18 mouse cellular contexts compared by ENCODE assay signal in the genomic region with DNA sequence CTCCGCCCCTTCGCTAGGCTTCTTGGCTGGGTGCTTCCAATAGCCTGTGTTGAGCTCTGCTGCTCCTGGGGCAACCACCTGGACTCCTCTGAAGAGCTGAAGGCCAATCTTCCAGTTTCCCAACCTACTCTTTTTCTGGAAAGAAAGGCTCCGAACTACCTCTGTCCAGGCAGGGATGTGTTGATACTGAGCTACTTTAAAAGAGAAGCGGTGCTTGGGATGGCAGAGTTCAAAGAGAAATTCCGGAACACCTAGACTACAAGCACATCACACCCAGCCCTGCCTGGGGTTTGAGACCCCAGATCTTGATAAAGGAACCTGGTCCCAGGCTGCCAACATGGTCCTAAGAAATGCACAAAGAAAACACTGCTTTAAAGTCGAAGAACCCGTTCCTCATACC.
DNase-seq lines count a peak whose midpoint lies in the region; ATAC-seq and TF ChIP-seq lines count a peak whose summit lies in the region.
"Had no signal": no experiment of that assay in that cellular context is flagged by ENCODE, and none has a peak within 500 bp of the region (broad histone marks: within the 10 kb centered on the region; RNA-seq: fewer than 3 reads in every experiment).

No protein-coding gene starts in this region.

- no peak overlapping the region for H3K4me3 ChIP-seq in forebrain, embryonic 12.5 days (replicated peaks)
- no peak overlapping the region for H3K4me3 ChIP-seq in forebrain, embryonic 11.5 days (ENCODE audit: low read depth, low read length)
- no peak overlapping the region for H3K4me3 ChIP-seq in midbrain, embryonic 11.5 days (ENCODE audit: low read depth, low read length)
- H3K4me3 ChIP-seq in midbrain, postnatal 0 days (ENCODE audit: low read depth, low read length) = no peak overlapping the region
- no peak overlapping the region for H3K4me3 ChIP-seq in midbrain, embryonic 15.5 days
- H3K4me3 ChIP-seq in liver, postnatal 0 days (ENCODE audit: low read depth, low read length) = no peak overlapping the region
- H3K4me3 ChIP-seq: liver, embryonic 12.5 days had no signal

- H3K4me2 ChIP-seq in forebrain, embryonic 12.5 days = 0 out of 2 replicates have a peak overlapping the region, but pooled peaks have one; percentile 66
- no peak overlapping the region for H3K4me2 ChIP-seq in forebrain, embryonic 11.5 days (ENCODE audit: low read depth, low read length, severe bottlenecking)
- H3K4me2 ChIP-seq in midbrain, embryonic 11.5 days = no peak overlapping the region
- no peak overlapping the region for H3K4me2 ChIP-seq in midbrain, postnatal 0 days (ENCODE audit: low read depth, low read length, poor library complexity, severe bottlenecking)
- H3K4me2 ChIP-seq in midbrain, embryonic 15.5 days = 0 out of 2 replicates have a peak overlapping the region, but pooled peaks have one; percentile 3
- no peak overlapping the region for H3K4me2 ChIP-seq in liver, postnatal 0 days (ENCODE audit: low read depth, low read length)

- H3K27me3 ChIP-seq in forebrain, embryonic 12.5 days = peaks cover 67% of the 10 kb centered on the region
- peaks cover 39% of the 10 kb centered on the region for H3K27me3 ChIP-seq in forebrain, embryonic 11.5 days (ENCODE audit: control insufficient read depth, insufficient read depth, low read length)
- H3K27me3 ChIP-seq in midbrain, embryonic 11.5 days (ENCODE audit: control insufficient read depth, insufficient read depth, low read length) = peaks cover 63% of the 10 kb centered on the region
- peaks cover 66% of the 10 kb centered on the region for H3K27me3 ChIP-seq in midbrain, postnatal 0 days (ENCODE audit: insufficient read depth, low read length)
- peaks cover 67% of the 10 kb centered on the region for H3K27me3 ChIP-seq in midbrain, embryonic 15.5 days (replicated peaks)
- peaks cover 71% of the 10 kb centered on the region for H3K27me3 ChIP-seq in liver, postnatal 0 days (ENCODE audit: insufficient read depth, low read length)

- no peaks in the 10 kb centered on the region for H3K36me3 ChIP-seq in forebrain, embryonic 12.5 days (replicated peaks)
- H3K36me3 ChIP-seq in forebrain, embryonic 11.5 days (ENCODE audit: control insufficient read depth, insufficient read depth, low read length) = no peaks in the 10 kb centered on the region
- H3K36me3 ChIP-seq in midbrain, embryonic 11.5 days (ENCODE audit: control insufficient read depth, insufficient read depth, low read length) = no peaks in the 10 kb centered on the region
- H3K36me3 ChIP-seq in midbrain, postnatal 0 days (ENCODE audit: insufficient read depth, low read length) = no peaks in the 10 kb centered on the region
- no peaks in the 10 kb centered on the region for H3K36me3 ChIP-seq in midbrain, embryonic 15.5 days (replicated peaks)
- no peaks in the 10 kb centered on the region for H3K36me3 ChIP-seq in liver, postnatal 0 days (replicated peaks; ENCODE audit: insufficient read depth, low read length)
- H3K36me3 ChIP-seq: embryonic facial prominence, embryonic 12.5 days; heart, embryonic 15.5 days; liver, embryonic 12.5 days; midbrain, embryonic 12.5 days had no signal

- no peak for TF ChIP-seq CTCF in midbrain, postnatal 0 days (IDR thresholded peaks at IDR 0.05)
- no peak for TF ChIP-seq CTCF in liver, postnatal 0 days (IDR thresholded peaks at IDR 0.05; ENCODE audit: low read depth)

- no peak for DNase-seq in forebrain, embryonic 11.5 days (ENCODE audit: low spot score)
- DNase-seq in midbrain, embryonic 11.5 days (ENCODE audit: low spot score, missing footprints) = peak; percentile 91
- no peak for DNase-seq in midbrain, postnatal 0 days (ENCODE audit: low spot score)
- DNase-seq in adrenal gland, postnatal 14 days = no peak
- no peak for DNase-seq in liver, postnatal 0 days
- no peak for DNase-seq in c-Kit-positive CD71-positive TER-119-positive erythroid progenitor cells, embryonic 14.5 days (ENCODE audit: low spot score)
- DNase-seq: cerebellum, adult 8-10 months; gastrocnemius, postnatal 25 days; lung, postnatal 14 days; thymus, postnatal 14 days had no signal

- peaks cover 57% of the 10 kb centered on the region for H3K4me1 ChIP-seq in forebrain, embryonic 12.5 days
- H3K4me1 ChIP-seq in forebrain, embryonic 11.5 days (replicated peaks; ENCODE audit: control insufficient read depth, insufficient read depth, low read length) = peaks cover 10% of the 10 kb centered on the region; the same call in 1 of the 2 replicates
- peaks cover 22% of the 10 kb centered on the region for H3K4me1 ChIP-seq in midbrain, embryonic 11.5 days (ENCODE audit: control insufficient read depth, insufficient read depth, low read length)
- no peaks in the 10 kb centered on the region; the same call in 1 of the 2 replicates for H3K4me1 ChIP-seq in midbrain, postnatal 0 days (ENCODE audit: insufficient read depth, low read length)
- H3K4me1 ChIP-seq in midbrain, embryonic 15.5 days = peaks cover 17% of the 10 kb centered on the region
- 0 out of 2 replicates have a peak, but pooled peaks cover 4% of the 10 kb centered on the region for H3K4me1 ChIP-seq in liver, postnatal 0 days (ENCODE audit: insufficient read depth)
- H3K4me1 ChIP-seq: liver, embryonic 12.5 days had no signal

- TF ChIP-seq EP300 in liver, postnatal 0 days (IDR thresholded peaks at IDR 0.05; ENCODE audit: low read depth) = no peak

- no peak for ATAC-seq in forebrain, embryonic 12.5 days (ENCODE audit: low FRiP score)
- ATAC-seq in forebrain, embryonic 11.5 days (replicated peaks; ENCODE audit: low FRiP score) = no peak
- no peak for ATAC-seq in midbrain, embryonic 11.5 days (ENCODE audit: low FRiP score)
- no peak for ATAC-seq in midbrain, postnatal 0 days (ENCODE audit: low FRiP score)
- no peak for ATAC-seq in midbrain, embryonic 15.5 days (replicated peaks)
- no peak for ATAC-seq in liver, postnatal 0 days
- ATAC-seq: hindbrain, embryonic 16.5 days; liver, embryonic 12.5 days; Patski had no signal

- WGBS in forebrain, embryonic 12.5 days = 10% methylated on average over 7 of the region's 7 CpGs
- 11% methylated on average over 6 of the region's 7 CpGs for WGBS in forebrain, embryonic 11.5 days
- WGBS in midbrain, embryonic 11.5 days = 4% methylated on average over 7 of the region's 7 CpGs
- 9% methylated on average over 7 of the region's 7 CpGs for WGBS in midbrain, postnatal 0 days
- WGBS in midbrain, embryonic 15.5 days = 11% methylated on average over 7 of the region's 7 CpGs
- WGBS in liver, postnatal 0 days (ENCODE audit: insufficient replicate concordance) = 20% methylated on average over 7 of the region's 7 CpGs

- 0 out of 2 replicates have a peak overlapping the region, but pooled peaks have one; percentile 77 for H3K27ac ChIP-seq in forebrain, embryonic 12.5 days
- H3K27ac ChIP-seq in forebrain, embryonic 11.5 days (ENCODE audit: low read depth, low read length) = no peak overlapping the region
- H3K27ac ChIP-seq in midbrain, embryonic 11.5 days (ENCODE audit: low read depth, low read length) = no peak overlapping the region
- no peak overlapping the region for H3K27ac ChIP-seq in midbrain, postnatal 0 days (ENCODE audit: low read depth, low read length)
- no peak overlapping the region for H3K27ac ChIP-seq in midbrain, embryonic 15.5 days
- H3K27ac ChIP-seq in liver, postnatal 0 days (ENCODE audit: low read depth) = no peak overlapping the region
- H3K27ac ChIP-seq: embryonic facial prominence, embryonic 12.5 days; heart, embryonic 15.5 days; liver, embryonic 12.5 days; midbrain, embryonic 12.5 days had no signal

- H3K9ac ChIP-seq in forebrain, embryonic 12.5 days = no peak overlapping the region
- H3K9ac ChIP-seq in forebrain, embryonic 11.5 days (ENCODE audit: low read length) = no peak overlapping the region
- H3K9ac ChIP-seq in midbrain, embryonic 11.5 days (ENCODE audit: low read length) = no peak overlapping the region
- H3K9ac ChIP-seq in midbrain, postnatal 0 days (replicated peaks; ENCODE audit: low read length, poor library complexity, severe bottlenecking) = no peak overlapping the region
- H3K9ac ChIP-seq in midbrain, embryonic 15.5 days = no peak overlapping the region
- H3K9ac ChIP-seq in liver, postnatal 0 days (replicated peaks) = no peak overlapping the region
- H3K9ac ChIP-seq: embryonic facial prominence, embryonic 12.5 days; heart, embryonic 15.5 days; liver, embryonic 12.5 days; midbrain, embryonic 12.5 days had no signal

- H3K9me3 ChIP-seq in forebrain, embryonic 12.5 days = no peaks in the 10 kb centered on the region
- H3K9me3 ChIP-seq in forebrain, embryonic 11.5 days (ENCODE audit: control insufficient read depth, low read length) = no peaks in the 10 kb centered on the region
- H3K9me3 ChIP-seq in midbrain, embryonic 11.5 days (ENCODE audit: control insufficient read depth, low read length) = no peaks in the 10 kb centered on the region
- no peaks in the 10 kb centered on the region for H3K9me3 ChIP-seq in midbrain, postnatal 0 days (ENCODE audit: low read length)
- H3K9me3 ChIP-seq in midbrain, embryonic 15.5 days = no peaks in the 10 kb centered on the region
- H3K9me3 ChIP-seq in liver, postnatal 0 days (ENCODE audit: low read length) = no peaks in the 10 kb centered on the region
- H3K9me3 ChIP-seq: embryonic facial prominence, embryonic 12.5 days; heart, embryonic 15.5 days; liver, embryonic 12.5 days; midbrain, embryonic 12.5 days had no signal

Comparison
In these comparisons a context has a peak if more than half of its experiments do, and no peak if none do; other contexts are left out.
1. H3K4me2 ChIP-seq: peak in forebrain, embryonic 12.5 days (single experiment) and midbrain, embryonic 15.5 days (single experiment); none in forebrain, embryonic 11.5 days (single experiment), midbrain, embryonic 11.5 days (single experiment), midbrain, postnatal 0 days (single experiment) and liver, postnatal 0 days (single experiment).